Mouse (Mus musculus): ENCODE data around the gene Cul1. TPM values are rescaled to one million over a fixed set of nuclear protein-coding genes. Genes with fewer than 3 reads are reported as not detected.

Cul1 gene
- polyA plus RNA-seq, 1 experiment from 2014 or later: 197 TPM

GRCm38 (mm10) chr6:47522431-47522830, 69.2 kb downstream of the Cul1 start:
- Histone ChIP-seq H3K27ac (ENCODE audit: low read depth, low read length) (no peak overlapping the region), H3K4me1 (ENCODE audit: control insufficient read depth, insufficient read depth, low read length) (no peaks in the 10 kb centered on the region), H3K4me2 (ENCODE audit: low read depth) (no peak overlapping the region), H3K9ac (ENCODE audit: low read length) (no peak overlapping the region), H3K27me3 (ENCODE audit: control insufficient read depth, insufficient read depth, low read length) (no peaks in the 10 kb centered on the region), H3K9me3 (ENCODE audit: control insufficient read depth, low read length) (no peaks in the 10 kb centered on the region), H3K36me3 (ENCODE audit: control insufficient read depth, insufficient read depth, low read length) (peaks cover 18% of the 10 kb centered on the region), H3K4me3 (ENCODE audit: low read depth, low read length) (no peak overlapping the region)
- ATAC-seq (ENCODE audit: insufficient read depth, low FRiP score, low TSS enrichment): no peak
- DNase-seq (ENCODE audit: low spot score): no peak
- 99% methylated on average over 3 of the region's 3 CpGs for WGBS

- Histone ChIP-seq H3K9ac (ENCODE audit: low read length) (no peak overlapping the region), H3K4me3 (ENCODE audit: low read depth, low read length) (no peak overlapping the region), H3K4me1 (ENCODE audit: control insufficient read depth, insufficient read depth, low read length) (no peaks in the 10 kb centered on the region), H3K36me3 (ENCODE audit: control insufficient read depth, insufficient read depth, low read length) (peaks cover 14% of the 10 kb centered on the region), H3K27me3 (ENCODE audit: control insufficient read depth, insufficient read depth, low read length) (no peaks in the 10 kb centered on the region), H3K9me3 (ENCODE audit: control insufficient read depth, low read length) (no peaks in the 10 kb centered on the region), H3K27ac (ENCODE audit: low read depth, low read length) (no peak overlapping the region), H3K4me2 (ENCODE audit: low read depth) (no peak overlapping the region)
- 92% methylated on average over 2 of the region's 2 CpGs for WGBS
- no peak for ATAC-seq (ENCODE audit: insufficient read depth, low FRiP score, low TSS enrichment)
- no peak for DNase-seq (ENCODE audit: low spot score)
Measured at GRCm38 (mm10) chr6:47525041-47525440, 71.8 kb downstream of the Cul1 start.

GRCm38 (mm10) chr6:47526446-47526845, 73.2 kb downstream of the Cul1 start:
- Histone ChIP-seq H3K4me3 (ENCODE audit: low read depth, low read length) (no peak overlapping the region), H3K27ac (ENCODE audit: low read depth, low read length) (no peak overlapping the region), H3K36me3 (ENCODE audit: control insufficient read depth, insufficient read depth, low read length) (peaks cover 21% of the 10 kb centered on the region), H3K4me2 (ENCODE audit: low read depth) (no peak overlapping the region), H3K27me3 (ENCODE audit: control insufficient read depth, insufficient read depth, low read length) (no peaks in the 10 kb centered on the region), H3K4me1 (ENCODE audit: control insufficient read depth, insufficient read depth, low read length) (no peaks in the 10 kb centered on the region), H3K9ac (ENCODE audit: low read length) (no peak overlapping the region), H3K9me3 (ENCODE audit: control insufficient read depth, low read length) (no peaks in the 10 kb centered on the region)
- DNase-seq (ENCODE audit: low spot score) (no peak), ATAC-seq (ENCODE audit: insufficient read depth, low FRiP score, low TSS enrichment) (no peak)
- 81% methylated on average over 4 of the region's 4 CpGs for WGBS

- Histone ChIP-seq H3K27me3 (ENCODE audit: control insufficient read depth, insufficient read depth, low read length) (no peaks in the 10 kb centered on the region), H3K4me1 (ENCODE audit: control insufficient read depth, insufficient read depth, low read length) (no peaks in the 10 kb centered on the region), H3K4me2 (ENCODE audit: low read depth) (no peak overlapping the region), H3K4me3 (ENCODE audit: low read depth, low read length) (no peak overlapping the region), H3K36me3 (ENCODE audit: control insufficient read depth, insufficient read depth, low read length) (peaks cover 21% of the 10 kb centered on the region), H3K9ac (ENCODE audit: low read length) (no peak overlapping the region), H3K27ac (ENCODE audit: low read depth, low read length) (no peak overlapping the region), H3K9me3 (ENCODE audit: control insufficient read depth, low read length) (no peaks in the 10 kb centered on the region)
- ATAC-seq (ENCODE audit: insufficient read depth, low FRiP score, low TSS enrichment): no peak
- DNase-seq (ENCODE audit: low spot score): no peak
- 90% methylated on average over 2 of the region's 2 CpGs for WGBS
Measured at GRCm38 (mm10) chr6:47527129-47527528, 73.9 kb downstream of the Cul1 start.

GRCm38 (mm10) chr6:47527655-47528054, 74.5 kb downstream of the Cul1 start:
- DNase-seq (ENCODE audit: low spot score): no peak
- no peaks in the 10 kb centered on the region for H3K27me3 ChIP-seq (ENCODE audit: control insufficient read depth, insufficient read depth, low read length)
- H3K27ac ChIP-seq (ENCODE audit: low read depth, low read length): no peak overlapping the region
- no peaks in the 10 kb centered on the region for H3K9me3 ChIP-seq (ENCODE audit: control insufficient read depth, low read length)
- H3K36me3 ChIP-seq (ENCODE audit: control insufficient read depth, insufficient read depth, low read length): peaks cover 25% of the 10 kb centered on the region
- H3K4me1 ChIP-seq (ENCODE audit: control insufficient read depth, insufficient read depth, low read length): no peaks in the 10 kb centered on the region
- ATAC-seq (ENCODE audit: insufficient read depth, low FRiP score, low TSS enrichment): no peak
- no peak overlapping the region for H3K4me3 ChIP-seq (ENCODE audit: low read depth, low read length)
- 89% methylated on average over 1 of the region's 1 CpGs for WGBS
- H3K4me2 ChIP-seq (ENCODE audit: low read depth): no peak overlapping the region
- no peak overlapping the region for H3K9ac ChIP-seq (ENCODE audit: low read length)

GRCm38 (mm10) chr6:47532547-47532946, 79.3 kb downstream of the Cul1 start:
- no peak for ATAC-seq (ENCODE audit: insufficient read depth, low FRiP score, low TSS enrichment)
- H3K36me3 ChIP-seq (ENCODE audit: control insufficient read depth, insufficient read depth, low read length): peaks cover 26% of the 10 kb centered on the region

GRCm38 (mm10) chr6:47535333-47535732, 82.1 kb downstream of the Cul1 start:
- DNase-seq (ENCODE audit: low spot score): no peak
- no peak overlapping the region for H3K4me2 ChIP-seq (ENCODE audit: low read depth)
- H3K36me3 ChIP-seq (ENCODE audit: control insufficient read depth, insufficient read depth, low read length): peaks cover 25% of the 10 kb centered on the region
- 94% methylated on average over 5 of the region's 5 CpGs for WGBS
- H3K27me3 ChIP-seq (ENCODE audit: control insufficient read depth, insufficient read depth, low read length): no peaks in the 10 kb centered on the region
- H3K4me1 ChIP-seq (ENCODE audit: control insufficient read depth, insufficient read depth, low read length): no peaks in the 10 kb centered on the region
- no peak overlapping the region for H3K4me3 ChIP-seq (ENCODE audit: low read depth, low read length)
- no peak overlapping the region for H3K27ac ChIP-seq (ENCODE audit: low read depth, low read length)
- H3K9ac ChIP-seq (ENCODE audit: low read length): no peak overlapping the region
- no peak for ATAC-seq (ENCODE audit: insufficient read depth, low FRiP score, low TSS enrichment)
- H3K9me3 ChIP-seq (ENCODE audit: control insufficient read depth, low read length): no peaks in the 10 kb centered on the region

More at GRCm38 (mm10) chr6:47532547-47532946, 79.3 kb downstream of the Cul1 start:
- H3K4me1 ChIP-seq (ENCODE audit: control insufficient read depth, insufficient read depth, low read length): no peaks in the 10 kb centered on the region
- no peak overlapping the region for H3K27ac ChIP-seq (ENCODE audit: low read depth, low read length)
- no peaks in the 10 kb centered on the region for H3K27me3 ChIP-seq (ENCODE audit: control insufficient read depth, insufficient read depth, low read length)
- DNase-seq (ENCODE audit: low spot score): no peak
- 76% methylated on average over 1 of the region's 1 CpGs for WGBS
- no peak overlapping the region for H3K4me2 ChIP-seq (ENCODE audit: low read depth)
- H3K9ac ChIP-seq (ENCODE audit: low read length): no peak overlapping the region
- no peak overlapping the region for H3K4me3 ChIP-seq (ENCODE audit: low read depth, low read length)
- H3K9me3 ChIP-seq (ENCODE audit: control insufficient read depth, low read length): no peaks in the 10 kb centered on the region

- Histone ChIP-seq H3K9ac (ENCODE audit: low read length) (no peak overlapping the region), H3K27me3 (ENCODE audit: control insufficient read depth, insufficient read depth, low read length) (no peaks in the 10 kb centered on the region), H3K36me3 (ENCODE audit: control insufficient read depth, insufficient read depth, low read length) (peaks cover 7% of the 10 kb centered on the region), H3K9me3 (ENCODE audit: control insufficient read depth, low read length) (no peaks in the 10 kb centered on the region), H3K4me1 (ENCODE audit: control insufficient read depth, insufficient read depth, low read length) (no peaks in the 10 kb centered on the region), H3K4me3 (ENCODE audit: low read depth, low read length) (no peak overlapping the region), H3K4me2 (ENCODE audit: low read depth) (no peak overlapping the region), H3K27ac (ENCODE audit: low read depth, low read length) (no peak overlapping the region)
- DNase-seq (ENCODE audit: low spot score) (no peak), ATAC-seq (ENCODE audit: insufficient read depth, low FRiP score, low TSS enrichment) (no peak)
- WGBS: 92% methylated on average over 4 of the region's 4 CpGs
Measured at GRCm38 (mm10) chr6:47552280-47552679, 99.1 kb downstream of the Cul1 start.

GRCm38 (mm10) chr6:47559287-47559686, 106.1 kb downstream of the Cul1 start:
- no peak for DNase-seq (ENCODE audit: low spot score)
- ATAC-seq (ENCODE audit: insufficient read depth, low FRiP score, low TSS enrichment): no peak
- Histone ChIP-seq H3K4me1 (ENCODE audit: control insufficient read depth, insufficient read depth, low read length) (no peaks in the 10 kb centered on the region), H3K27me3 (ENCODE audit: control insufficient read depth, insufficient read depth, low read length) (no peaks in the 10 kb centered on the region), H3K36me3 (ENCODE audit: control insufficient read depth, insufficient read depth, low read length) (no peaks in the 10 kb centered on the region), H3K27ac (ENCODE audit: low read depth, low read length) (no peak overlapping the region), H3K4me2 (ENCODE audit: low read depth) (no peak overlapping the region), H3K4me3 (ENCODE audit: low read depth, low read length) (no peak overlapping the region), H3K9me3 (ENCODE audit: control insufficient read depth, low read length) (no peaks in the 10 kb centered on the region), H3K9ac (ENCODE audit: low read length) (no peak overlapping the region)
- 91% methylated on average over 2 of the region's 2 CpGs for WGBS
